Mouse (Mus musculus): Measurements from ENCODE around the gene Grin1. TPM values are rescaled to one million over a fixed set of nuclear protein-coding genes. Genes with fewer than 3 reads are reported as not detected.
"Not testable (repeated sequence)": the region's sequence is repeated elsewhere in the genome, so short reads cannot be mapped to it uniquely, and the experiment has no call there.

Grin1 gene
- polyA plus RNA-seq, 1 experiment from 2014 or later: 0.78 TPM

DNA sequence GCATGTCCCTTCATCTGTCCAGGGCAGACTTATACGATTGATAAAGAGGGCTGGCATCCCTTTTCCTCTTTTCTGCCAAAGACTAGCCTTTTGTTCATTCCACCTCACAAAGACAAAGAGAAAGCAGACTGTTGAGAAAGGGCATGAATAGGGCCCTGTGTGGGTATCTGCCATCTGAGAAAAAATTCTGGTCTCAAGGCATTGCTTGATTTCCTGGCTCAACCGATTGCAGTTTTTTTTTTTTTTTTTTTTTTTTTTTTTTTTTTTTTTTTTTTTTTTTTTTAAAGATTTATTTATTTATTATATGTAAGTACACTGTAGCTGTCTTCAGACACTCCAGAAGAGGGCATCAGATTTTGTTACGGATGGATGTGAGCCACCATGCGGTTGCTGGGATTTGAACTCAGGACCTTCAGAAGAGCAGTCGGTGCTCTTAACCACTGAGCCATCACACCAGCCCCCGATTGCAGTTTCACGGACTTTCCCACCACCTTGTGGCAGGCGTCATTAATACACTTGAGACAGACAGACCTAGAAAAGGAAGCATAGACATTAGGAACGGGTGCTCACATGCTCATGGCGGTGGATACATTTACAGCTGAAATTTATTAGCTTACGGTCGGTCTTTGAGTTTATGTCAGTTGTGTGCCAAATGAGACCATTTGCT lies 62.4 kb downstream of the Grin1 start:
- Histone ChIP-seq H3K9ac (ENCODE audit: low read depth, low read length) (peak overlapping the region; percentile 91), H3K4me3 (ENCODE audit: low read depth, low read length) (peak overlapping the region; percentile 99), H3K4me2 (replicated peaks; ENCODE audit: low read depth) (peak overlapping the region; percentile 93), H3K36me3 (ENCODE audit: control insufficient read depth, insufficient read depth) (peaks cover 13% of the 10 kb centered on the region; the same call in 1 of the 2 replicates), H3K27ac (ENCODE audit: low read depth, low read length) (peak overlapping the region; percentile 82; the same call in 1 of the 2 replicates)
- H3K9me3 ChIP-seq (ENCODE audit: control insufficient read depth); H3K27me3 ChIP-seq (replicated peaks; ENCODE audit: control insufficient read depth, insufficient read depth, low read length); H3K4me1 ChIP-seq (replicated peaks; ENCODE audit: control insufficient read depth, insufficient read depth, low read length); ATAC-seq: not testable (repeated sequence)
- 49% methylated on average over 11 of the region's 12 CpGs for WGBS
- TF ChIP-seq CTCF (IDR thresholded peaks at IDR 0.05; ENCODE audit: low read depth): peak; percentile 69

DNA sequence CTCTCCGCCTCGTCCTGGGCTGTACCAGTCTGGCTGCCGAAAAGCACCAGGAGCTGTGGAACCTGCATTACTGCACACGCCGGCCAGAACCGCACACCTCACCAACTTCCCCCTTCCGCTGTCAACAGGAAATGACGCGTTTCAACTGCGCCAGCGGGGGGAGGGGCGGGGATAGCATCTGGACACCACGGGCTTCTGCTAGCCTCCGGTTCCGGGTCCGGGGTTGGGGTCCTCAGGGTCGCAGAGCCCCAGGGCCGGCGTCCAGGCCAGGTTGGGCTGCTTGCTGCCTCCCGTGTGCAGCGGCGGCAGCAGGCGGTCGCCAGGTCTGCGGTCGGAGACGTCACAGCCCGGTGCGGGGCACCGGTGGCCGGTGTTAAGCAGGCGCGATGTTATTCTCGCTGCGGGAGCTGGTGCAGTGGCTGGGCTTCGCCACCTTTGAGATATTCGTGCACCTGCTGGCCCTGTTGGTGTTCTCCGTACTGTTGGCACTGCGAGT lies 63.7 kb downstream of the Grin1 start, which contains the start of gene Tmem203:
Tmem203 (plus strand) TSS at position 156 of the 496 bp plus-strand sequence.
- peak within 1 kb of the TSS; percentile 91 for H3K9ac ChIP-seq (ENCODE audit: low read depth, low read length)
- peak within 1 kb of the TSS; percentile 82 for H3K27ac ChIP-seq (ENCODE audit: low read depth, low read length)
- no peaks in the 10 kb centered on the region for H3K4me1 ChIP-seq (replicated peaks; ENCODE audit: control insufficient read depth, insufficient read depth, low read length)
- no peaks in the 10 kb centered on the region for H3K9me3 ChIP-seq (ENCODE audit: control insufficient read depth)
- TF ChIP-seq CTCF (IDR thresholded peaks at IDR 0.05; ENCODE audit: low read depth): no peak
- peak; percentile 82 for ATAC-seq
- H3K36me3 ChIP-seq (ENCODE audit: control insufficient read depth, insufficient read depth): peaks cover 24% of the 10 kb centered on the region
- H3K4me2 ChIP-seq (replicated peaks; ENCODE audit: low read depth): peak within 1 kb of the TSS; percentile 93
- H3K4me3 ChIP-seq (ENCODE audit: low read depth, low read length): peak within 1 kb of the TSS; percentile 99
- no peaks in the 10 kb centered on the region for H3K27me3 ChIP-seq (replicated peaks; ENCODE audit: control insufficient read depth, insufficient read depth, low read length)
- under 1% methylated on average over 39 of the region's 39 CpGs for WGBS

DNA sequence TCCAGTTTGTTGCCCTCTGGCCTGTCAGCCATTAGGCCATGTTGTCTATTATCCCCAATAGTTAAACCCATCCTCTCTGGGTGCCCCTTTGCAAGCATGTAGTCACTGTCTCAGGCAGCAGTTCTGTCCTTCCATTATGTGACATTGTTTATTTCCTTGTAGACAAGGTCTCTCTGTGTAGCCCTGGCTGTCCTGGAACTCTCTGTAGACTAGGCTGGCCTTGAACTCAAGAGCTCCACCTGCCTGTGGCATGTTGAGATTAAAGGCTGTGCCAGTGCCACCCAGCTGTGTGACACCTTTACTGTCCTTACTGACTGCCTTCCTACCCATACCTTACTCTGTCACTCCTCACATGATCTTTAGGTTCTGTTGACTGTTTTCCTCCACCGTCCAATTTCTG lies 66.7 kb downstream of the Grin1 start:
- no peak overlapping the region for H3K4me2 ChIP-seq (replicated peaks; ENCODE audit: low read depth)
- no peak overlapping the region for H3K27ac ChIP-seq (ENCODE audit: low read depth, low read length)
- no peak overlapping the region for H3K4me3 ChIP-seq (ENCODE audit: low read depth, low read length)
- no peaks in the 10 kb centered on the region for H3K9me3 ChIP-seq (ENCODE audit: control insufficient read depth)
- no peak; the same call in 1 of the 2 replicates for ATAC-seq
- TF ChIP-seq CTCF (IDR thresholded peaks at IDR 0.05; ENCODE audit: low read depth): peak; percentile 77
- no peaks in the 10 kb centered on the region for H3K4me1 ChIP-seq (replicated peaks; ENCODE audit: control insufficient read depth, insufficient read depth, low read length)
- H3K36me3 ChIP-seq (ENCODE audit: control insufficient read depth, insufficient read depth): peaks cover 51% of the 10 kb centered on the region
- H3K27me3 ChIP-seq (replicated peaks; ENCODE audit: control insufficient read depth, insufficient read depth, low read length): no peaks in the 10 kb centered on the region
- 72% methylated on average over 1 of the region's 1 CpGs for WGBS
- H3K9ac ChIP-seq (ENCODE audit: low read depth, low read length): no peak overlapping the region

DNA sequence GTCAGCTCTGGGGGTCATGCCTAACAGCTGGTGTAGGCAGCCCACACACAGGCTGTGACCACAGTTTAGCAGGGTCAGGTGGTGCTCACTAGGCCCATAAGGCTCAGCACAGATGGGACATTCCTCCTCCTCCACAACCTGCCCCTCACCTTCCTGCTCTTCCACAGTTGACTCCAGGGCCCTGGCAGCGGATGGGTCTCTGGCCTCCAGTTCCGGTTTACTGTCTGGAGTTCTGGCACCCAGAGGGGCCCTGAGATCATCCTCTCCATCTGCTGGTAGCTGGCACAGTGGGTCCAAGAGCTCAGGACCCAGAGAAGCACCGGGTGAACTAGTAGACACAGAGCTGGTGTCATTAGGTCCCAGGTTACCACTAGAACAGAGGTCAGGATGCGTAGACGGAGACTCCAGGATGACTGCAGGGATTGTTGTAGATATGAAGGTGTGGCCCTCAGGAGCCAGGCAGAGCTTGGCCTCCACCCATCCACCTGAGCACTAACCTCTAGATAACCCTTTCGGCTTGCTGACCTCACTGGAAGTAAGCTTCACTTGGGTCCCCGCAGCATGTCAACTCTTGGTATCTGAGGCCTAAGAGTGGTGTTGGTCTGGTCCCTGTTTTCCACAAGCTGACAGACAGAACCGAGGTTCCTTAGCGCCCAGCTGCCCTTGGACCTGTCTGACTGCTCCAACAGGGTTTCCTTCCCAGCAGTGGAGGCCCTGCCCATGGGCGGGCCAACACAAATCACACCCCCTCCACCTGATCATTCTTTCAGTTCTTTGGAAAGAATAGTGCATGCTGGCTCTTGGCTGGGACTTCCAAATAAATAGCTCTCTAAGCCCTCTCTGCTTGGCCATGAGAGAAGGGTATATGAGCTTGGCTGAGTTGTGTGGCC lies 72.6 kb downstream of the Grin1 start, which contains the start of gene AL732309.1:
AL732309.1 (minus strand) TSS at position 681 of the 890 bp plus-strand sequence.
- WGBS: 46% methylated on average over 10 of the region's 10 CpGs

DNA sequence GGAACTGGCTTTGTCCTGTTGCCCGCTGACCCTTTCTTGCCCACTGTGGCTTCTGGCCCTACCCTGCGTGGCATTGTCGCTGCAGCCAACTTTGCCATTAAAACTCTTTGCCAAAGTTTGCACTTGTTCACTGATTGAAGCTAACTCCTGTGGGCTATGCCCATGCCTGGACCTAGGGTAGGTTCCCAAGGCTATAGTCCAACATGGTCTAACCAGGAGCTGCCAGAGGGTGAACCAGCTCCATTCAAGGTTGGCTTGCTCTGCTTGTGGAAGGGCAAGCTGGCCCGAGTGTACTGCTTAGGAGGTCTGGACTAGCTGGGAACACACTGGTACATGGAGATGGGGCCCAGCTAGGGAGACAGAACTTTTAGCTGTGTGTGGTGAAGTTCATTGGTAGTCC lies 74.8 kb downstream of the Grin1 start:
- H3K4me1 ChIP-seq (replicated peaks; ENCODE audit: control insufficient read depth, insufficient read depth, low read length): peaks cover 9% of the 10 kb centered on the region; the same call in 1 of the 2 replicates
- H3K9me3 ChIP-seq (ENCODE audit: control insufficient read depth): no peaks in the 10 kb centered on the region
- no peak for ATAC-seq
- TF ChIP-seq CTCF (IDR thresholded peaks at IDR 0.05; ENCODE audit: low read depth): no peak
- H3K9ac ChIP-seq (ENCODE audit: low read depth, low read length): no peak overlapping the region
- peaks cover 19% of the 10 kb centered on the region; the same call in 1 of the 2 replicates for H3K36me3 ChIP-seq (ENCODE audit: control insufficient read depth, insufficient read depth)
- H3K4me2 ChIP-seq (replicated peaks; ENCODE audit: low read depth): no peak overlapping the region
- 0 out of 2 replicates have a peak, but pooled peaks cover 3% of the 10 kb centered on the region for H3K27me3 ChIP-seq (replicated peaks; ENCODE audit: control insufficient read depth, insufficient read depth, low read length)
- WGBS: 84% methylated on average over 4 of the region's 4 CpGs
- H3K4me3 ChIP-seq (ENCODE audit: low read depth, low read length): no peak overlapping the region
- H3K27ac ChIP-seq (ENCODE audit: low read depth, low read length): no peak overlapping the region

More for the DNA sequence above, 72.6 kb downstream of the Grin1 start, which contains the start of gene AL732309.1:
- Histone ChIP-seq H3K36me3 (ENCODE audit: control insufficient read depth, insufficient read depth) (peaks cover 39% of the 10 kb centered on the region), H3K9ac (ENCODE audit: low read depth, low read length) (peak within 1 kb of the TSS; percentile 11; the same call in 1 of the 2 replicates), H3K4me3 (ENCODE audit: low read depth, low read length) (peak within 1 kb of the TSS; percentile 12), H3K27me3 (replicated peaks; ENCODE audit: control insufficient read depth, insufficient read depth, low read length) (0 out of 2 replicates have a peak, but pooled peaks cover 3% of the 10 kb centered on the region), H3K9me3 (ENCODE audit: control insufficient read depth) (no peaks in the 10 kb centered on the region), H3K27ac (ENCODE audit: low read depth, low read length) (peak within 1 kb of the TSS; percentile 74), H3K4me1 (replicated peaks; ENCODE audit: control insufficient read depth, insufficient read depth, low read length) (peaks cover 4% of the 10 kb centered on the region; the same call in 1 of the 2 replicates), H3K4me2 (replicated peaks; ENCODE audit: low read depth) (peak within 1 kb of the TSS; percentile 55)
- TF ChIP-seq CTCF (IDR thresholded peaks at IDR 0.05; ENCODE audit: low read depth): no peak
- peak; percentile 62 for ATAC-seq
